Mouse (Mus musculus) embryonic facial prominence, embryonic 15.5 days (tissue): ENCODE results near the gene Zc3h12a. TPM values are rescaled to one million over a fixed set of nuclear protein-coding genes. Genes with fewer than 3 reads are reported as not detected.
A peak's percentile ranks its signal among the peaks of the same experiment; 100 is the strongest.

Source experiments
- ATAC-seq: fragments of 200-750 bp; cut with Nextera tagmentation; 2 replicates; pipeline ENCODE4 v1.8.0; 2017; ENCODE audit warnings: low read depth, moderate TSS enrichment; ENCODE audit not compliant: insufficient number of reproducible peaks, low FRiP score, low TSS enrichment
- H3K27ac ChIP-seq: fragments of 300-500 bp; sonication (generic); replicated peaks from 2 replicates; pipeline ENCODE4 v1.5.1; 2015; ENCODE audit warnings: mild to moderate bottlenecking, inconsistent platforms
- H3K27me3 ChIP-seq: fragments of 300-500 bp; sonication (generic); 2 replicates; pipeline ENCODE4 v1.6.1; 2015; ENCODE audit warnings: inconsistent platforms
- H3K36me3 ChIP-seq: fragments of 300-500 bp; sonication (generic); 2 replicates; pipeline ENCODE4 v1.6.1; 2015; ENCODE audit warnings: mild to moderate bottlenecking, inconsistent platforms
- H3K4me1 ChIP-seq: fragments of 300-500 bp; sonication (generic); 2 replicates; pipeline ENCODE4 v1.6.1; 2015; ENCODE audit warnings: inconsistent platforms
- H3K4me2 ChIP-seq: fragments of 300-500 bp; sonication (generic); replicated peaks from 2 replicates; pipeline ENCODE4 v1.6.1; 2015; ENCODE audit warnings: mild to moderate bottlenecking, inconsistent platforms
- H3K4me3 ChIP-seq: fragments of 300-500 bp; sonication (generic); replicated peaks from 2 replicates; pipeline ENCODE4 v1.5.1; 2015; ENCODE audit warnings: mild to moderate bottlenecking, inconsistent platforms
- H3K9ac ChIP-seq: fragments of 300-500 bp; sonication (generic); 2 replicates; pipeline ENCODE4 v1.6.1; 2015; ENCODE audit warnings: inconsistent platforms
- H3K9me3 ChIP-seq: fragments of 300-500 bp; sonication (generic); replicated peaks from 2 replicates; pipeline ENCODE4 v1.6.1; 2016; ENCODE audit warnings: inconsistent platforms
- WGBS: fragments of 180-500 bp; shearing (Covaris S2); methylation state at CpG from one replicate; pipeline ENCODE4 v1.1.7; 2015; 5-methylcytosine and 5-hydroxymethylcytosine counted together
- polyA plus RNA-seq: library from polyadenylated mRNA; unstranded; fragments of >200 nt; fragmentation: Nextera tagmentation; extraction: Ambion mirVana; gene quantifications from 2 replicates; pipeline ENCODE4 v1.2.1, GENCODE M21; 2015

Gene Zc3h12a
- polyA plus RNA-seq, 1 experiment from 2014 or later, result 2.1 TPM

GRCm38 (mm10) chr4:125160951-125161331, 33.3 kb upstream of the Zc3h12a start:
- H3K27me3 ChIP-seq, result no peaks in the 10 kb centered on the region
- 67% methylated on average over 10 of the region's 10 CpGs for WGBS
- no peak overlapping the region for H3K9ac ChIP-seq
- no peak overlapping the region for H3K27ac ChIP-seq
- ATAC-seq, result no peak
- no peaks in the 10 kb centered on the region for H3K36me3 ChIP-seq
- H3K9me3 ChIP-seq, result no peaks in the 10 kb centered on the region
- H3K4me1 ChIP-seq, result peaks cover 13% of the 10 kb centered on the region; the same call in 1 of the 2 replicates
- H3K4me2 ChIP-seq, result peak overlapping the region; percentile 40; the same call in 1 of the 2 replicates
- no peak overlapping the region for H3K4me3 ChIP-seq

GRCm38 (mm10) chr4:125160320-125160950, 32.8 kb upstream of the Zc3h12a start:
- peak overlapping the region; percentile 8; the same call in 1 of the 2 replicates for H3K4me3 ChIP-seq

DNA sequence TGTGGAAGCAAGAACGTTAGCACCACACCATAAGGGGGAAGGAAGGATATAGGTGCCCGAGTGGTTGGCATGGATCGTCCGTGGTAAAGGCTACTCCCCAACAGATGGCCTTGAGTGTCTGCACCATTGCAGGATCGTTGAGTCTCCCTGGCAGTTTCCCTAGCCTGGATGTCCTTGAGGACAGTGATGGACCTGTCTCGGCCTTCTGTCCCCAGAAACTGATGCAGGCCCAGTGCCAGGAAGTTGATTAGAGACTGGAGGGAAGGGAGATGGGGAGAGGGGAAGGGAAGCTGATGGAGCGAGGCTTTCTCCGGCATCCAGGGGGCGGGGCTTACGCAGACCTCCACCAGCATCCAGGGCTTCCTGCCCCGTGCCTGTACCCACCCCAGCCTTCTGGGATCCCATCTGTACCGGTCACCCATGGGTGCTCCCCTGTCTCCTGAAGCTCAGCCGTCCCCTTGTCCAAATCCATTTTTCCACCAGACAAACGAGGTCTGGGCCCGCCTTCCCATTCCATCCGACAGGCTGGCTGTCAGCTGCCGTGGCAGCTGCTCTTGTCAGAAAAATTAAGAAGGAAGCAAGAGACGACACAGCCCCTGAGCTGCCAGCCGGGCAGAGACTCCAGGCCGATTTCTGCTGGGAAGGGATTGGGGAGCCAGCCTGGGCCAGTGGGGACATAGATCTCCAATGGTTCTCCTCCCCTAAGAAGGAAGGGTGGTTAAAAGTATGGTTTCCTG, 31.1 kb upstream of the Zc3h12a start:
- peaks cover 13% of the 10 kb centered on the region; the same call in 1 of the 2 replicates for H3K4me1 ChIP-seq
- H3K9ac ChIP-seq, result no peak overlapping the region
- no peaks in the 10 kb centered on the region for H3K9me3 ChIP-seq
- no peak overlapping the region for H3K27ac ChIP-seq
- ATAC-seq, result no peak
- no peaks in the 10 kb centered on the region for H3K27me3 ChIP-seq
- H3K4me2 ChIP-seq, result no peak overlapping the region
- no peak overlapping the region for H3K4me3 ChIP-seq
- 48% methylated on average over 20 of the region's 20 CpGs for WGBS
- no peaks in the 10 kb centered on the region for H3K36me3 ChIP-seq

More at GRCm38 (mm10) chr4:125160320-125160950, 32.8 kb upstream of the Zc3h12a start:
- H3K4me2 ChIP-seq, result peak overlapping the region; percentile 40
- no peaks in the 10 kb centered on the region for H3K36me3 ChIP-seq
- 5% methylated on average over 19 of the region's 19 CpGs for WGBS
- no peaks in the 10 kb centered on the region for H3K9me3 ChIP-seq
- peaks cover 13% of the 10 kb centered on the region; the same call in 1 of the 2 replicates for H3K4me1 ChIP-seq
- H3K9ac ChIP-seq, result no peak overlapping the region
- no peak overlapping the region for H3K27ac ChIP-seq
- no peaks in the 10 kb centered on the region for H3K27me3 ChIP-seq
- no peak for ATAC-seq

DNA sequence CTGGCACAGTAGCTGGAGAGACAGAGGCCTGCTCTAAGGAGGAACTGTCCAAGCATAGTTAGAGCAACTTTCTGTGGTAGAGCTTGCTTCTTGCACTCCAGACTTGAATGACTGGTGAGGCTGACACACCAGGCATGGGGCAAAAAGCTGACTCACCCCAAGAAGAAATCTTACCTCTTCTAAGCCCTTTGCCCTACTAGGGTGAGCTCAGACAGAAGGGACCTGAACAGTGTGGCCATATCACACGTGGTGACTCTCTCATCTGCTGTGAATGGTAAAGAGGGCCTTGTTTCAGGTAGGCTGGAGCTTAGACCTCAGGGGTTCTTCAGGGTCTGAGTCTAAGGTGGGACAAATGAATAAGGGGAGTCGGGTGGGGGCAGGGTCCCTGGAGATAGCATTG, 30.4 kb upstream of the Zc3h12a start:
- no peak overlapping the region for H3K4me2 ChIP-seq
- H3K36me3 ChIP-seq, result no peaks in the 10 kb centered on the region
- H3K9me3 ChIP-seq, result no peaks in the 10 kb centered on the region
- H3K27me3 ChIP-seq, result no peaks in the 10 kb centered on the region
- H3K9ac ChIP-seq, result no peak overlapping the region
- H3K27ac ChIP-seq, result no peak overlapping the region
- 78% methylated on average over 2 of the region's 2 CpGs for WGBS
- ATAC-seq, result no peak
- H3K4me1 ChIP-seq, result peaks cover 13% of the 10 kb centered on the region; the same call in 1 of the 2 replicates
- H3K4me3 ChIP-seq, result no peak overlapping the region

- no peak overlapping the region for H3K9ac ChIP-seq
- no peak overlapping the region for H3K4me2 ChIP-seq
- no peaks in the 10 kb centered on the region for H3K9me3 ChIP-seq
- no peak for ATAC-seq
- WGBS, result 73% methylated on average over 3 of the region's 3 CpGs
- H3K27ac ChIP-seq, result no peak overlapping the region
- no peaks in the 10 kb centered on the region for H3K36me3 ChIP-seq
- H3K4me1 ChIP-seq, result peaks cover 13% of the 10 kb centered on the region; the same call in 1 of the 2 replicates
- no peak overlapping the region for H3K4me3 ChIP-seq
- no peaks in the 10 kb centered on the region for H3K27me3 ChIP-seq
These were observed 29.7 kb upstream of the Zc3h12a start for GRCm38 (mm10) chr4:125157322-125157721.

- Histone ChIP-seq H3K9me3 (no peaks in the 10 kb centered on the region), H3K4me2 (no peak overlapping the region), H3K9ac (no peak overlapping the region), H3K36me3 (no peaks in the 10 kb centered on the region), H3K4me1 (peaks cover 5% of the 10 kb centered on the region; the same call in 1 of the 2 replicates), H3K27me3 (no peaks in the 10 kb centered on the region), H3K4me3 (no peak overlapping the region), H3K27ac (no peak overlapping the region)
- ATAC-seq, result no peak
- 82% methylated on average over 5 of the region's 5 CpGs for WGBS
These were observed 28.0 kb upstream of the Zc3h12a start for GRCm38 (mm10) chr4:125155646-125156045.

GRCm38 (mm10) chr4:125153659-125154241, 26.1 kb upstream of the Zc3h12a start:
- 52% methylated on average over 4 of the region's 4 CpGs for WGBS
- Histone ChIP-seq H3K4me3 (no peak overlapping the region), H3K9ac (no peak overlapping the region), H3K27me3 (no peaks in the 10 kb centered on the region), H3K27ac (no peak overlapping the region), H3K4me1 (0 out of 2 replicates have a peak, but pooled peaks cover 3% of the 10 kb centered on the region), H3K36me3 (no peaks in the 10 kb centered on the region), H3K9me3 (no peaks in the 10 kb centered on the region), H3K4me2 (no peak overlapping the region)
- no peak for ATAC-seq

DNA sequence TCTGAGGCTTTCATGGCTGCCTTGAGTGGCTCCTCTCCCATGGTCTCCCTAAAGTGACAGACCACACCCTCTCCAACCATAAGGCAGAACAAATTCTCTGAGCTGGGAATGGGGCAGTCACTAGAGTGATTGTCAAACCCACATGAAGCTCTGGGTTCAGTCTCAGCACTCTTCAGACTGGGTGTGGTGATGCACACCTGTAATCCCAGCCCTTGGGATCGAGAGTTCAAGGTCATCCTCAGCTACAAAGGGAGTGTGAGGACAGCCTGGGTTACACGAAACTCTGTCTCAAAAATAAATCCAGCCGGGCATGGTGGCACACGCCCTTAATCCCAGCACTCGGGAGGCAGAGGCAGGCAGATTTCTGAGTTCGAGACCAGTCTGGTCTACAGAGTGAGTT, 24.8 kb upstream of the Zc3h12a start:
- H3K27me3 ChIP-seq, result no peaks in the 10 kb centered on the region
- H3K4me1 ChIP-seq, result 0 out of 2 replicates have a peak, but pooled peaks cover 3% of the 10 kb centered on the region
- no peaks in the 10 kb centered on the region for H3K36me3 ChIP-seq
- no peak overlapping the region for H3K4me3 ChIP-seq
- WGBS, result 86% methylated on average over 6 of the region's 6 CpGs
- H3K9me3 ChIP-seq, result no peaks in the 10 kb centered on the region
- no peak for ATAC-seq
- no peak overlapping the region for H3K4me2 ChIP-seq
- no peak overlapping the region for H3K9ac ChIP-seq
- H3K27ac ChIP-seq, result no peak overlapping the region

DNA sequence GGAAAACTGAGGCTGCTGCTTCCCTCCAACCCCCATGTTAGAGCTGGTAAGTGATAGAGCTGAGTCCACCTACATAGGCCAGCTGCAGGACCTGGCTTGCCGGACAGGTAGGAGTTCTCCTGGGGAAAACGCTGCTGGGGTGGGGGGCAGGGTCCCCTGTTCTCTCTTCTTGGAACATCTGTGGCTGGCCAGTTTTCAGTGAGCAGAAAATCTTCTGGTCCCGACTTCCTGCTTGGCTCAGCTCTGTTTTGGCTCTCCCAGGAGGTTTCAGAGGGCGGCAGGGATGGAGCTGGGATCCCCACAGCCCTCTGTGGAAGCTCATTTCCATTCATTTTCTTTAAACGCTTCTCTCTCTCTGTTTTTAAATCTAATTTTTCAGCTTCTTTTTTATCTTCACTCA, 21.8 kb upstream of the Zc3h12a start:
- Histone ChIP-seq H3K4me3 (no peak overlapping the region), H3K4me1 (0 out of 2 replicates have a peak, but pooled peaks cover 5% of the 10 kb centered on the region), H3K27me3 (peaks cover 7% of the 10 kb centered on the region; the same call in 1 of the 2 replicates), H3K27ac (no peak overlapping the region), H3K36me3 (no peaks in the 10 kb centered on the region), H3K9ac (no peak overlapping the region), H3K9me3 (no peaks in the 10 kb centered on the region), H3K4me2 (no peak overlapping the region)
- ATAC-seq, result no peak
- WGBS, result 19% methylated on average over 5 of the region's 5 CpGs

GRCm38 (mm10) chr4:125147970-125148369, 20.3 kb upstream of the Zc3h12a start:
- Histone ChIP-seq H3K4me2 (no peak overlapping the region), H3K27me3 (peaks cover 10% of the 10 kb centered on the region; the same call in 1 of the 2 replicates), H3K9me3 (no peaks in the 10 kb centered on the region), H3K4me1 (0 out of 2 replicates have a peak, but pooled peaks cover 5% of the 10 kb centered on the region), H3K27ac (no peak overlapping the region), H3K4me3 (no peak overlapping the region), H3K9ac (no peak overlapping the region), H3K36me3 (no peaks in the 10 kb centered on the region)
- no peak for ATAC-seq
- 91% methylated on average over 4 of the region's 4 CpGs for WGBS

DNA sequence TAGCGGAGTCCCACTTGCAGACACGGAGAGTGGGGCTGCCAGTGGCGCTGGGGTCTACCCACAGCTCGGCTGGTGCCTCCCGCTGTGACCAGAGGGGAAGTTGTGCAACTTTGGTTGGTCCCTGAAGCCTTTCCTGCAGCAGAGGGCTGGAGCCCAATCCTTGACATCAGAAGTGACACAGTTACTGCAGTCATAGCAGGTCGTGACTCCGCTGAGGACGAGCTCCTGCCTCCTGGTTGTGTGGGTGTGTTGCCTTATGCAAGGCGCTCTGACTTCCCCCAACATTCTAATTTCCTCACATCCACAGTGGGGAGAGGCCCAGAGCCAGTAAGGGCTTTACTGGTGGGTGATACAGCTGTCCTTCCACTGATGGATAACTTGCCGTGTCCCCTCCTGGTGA, 17.6 kb upstream of the Zc3h12a start:
- ATAC-seq, result no peak
- Histone ChIP-seq H3K9me3 (no peaks in the 10 kb centered on the region), H3K27ac (no peak overlapping the region), H3K4me2 (no peak overlapping the region), H3K4me3 (no peak overlapping the region), H3K27me3 (peaks cover 10% of the 10 kb centered on the region; the same call in 1 of the 2 replicates), H3K36me3 (no peaks in the 10 kb centered on the region), H3K4me1 (0 out of 2 replicates have a peak, but pooled peaks cover 5% of the 10 kb centered on the region), H3K9ac (no peak overlapping the region)
- WGBS, result 31% methylated on average over 10 of the region's 10 CpGs
